Mouse (Mus musculus): ENCODE measurements around the gene Adarb2.

Adarb2 gene

DNA sequence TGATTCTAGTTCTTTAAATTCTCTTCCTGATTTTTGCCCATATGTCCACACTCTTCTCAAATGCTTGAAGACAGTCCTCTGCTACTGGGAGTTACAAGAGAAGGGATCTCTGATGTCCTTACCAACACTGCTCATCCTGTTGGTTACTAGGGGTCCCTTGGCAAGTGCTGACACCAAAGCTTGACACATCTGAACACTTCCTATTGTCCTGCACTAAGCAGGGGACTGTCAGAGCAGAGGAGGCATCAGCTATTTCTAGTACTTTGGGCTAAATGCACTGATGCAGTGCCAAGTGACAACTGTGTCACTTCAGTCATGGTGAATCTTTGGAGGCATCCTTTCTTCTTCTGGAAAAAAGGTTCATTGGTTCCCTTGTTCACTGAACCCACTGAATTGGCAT is 150.3 kb downstream of the Adarb2 start:
- ChIA-PET POLR2A (no interaction called here), CTCF (no interaction called here)

GRCm38 (mm10) chr13:8365523-8365922 is 162.9 kb downstream of the Adarb2 start:
- ChIA-PET CTCF (interaction anchor here in 1 of 4 experiments (0.6 kb wide), 1 partner anchor 338 kb away, joined by 3 read pairs; no protein-coding TSS in a partner anchor), POLR2A (no interaction called here)

DNA sequence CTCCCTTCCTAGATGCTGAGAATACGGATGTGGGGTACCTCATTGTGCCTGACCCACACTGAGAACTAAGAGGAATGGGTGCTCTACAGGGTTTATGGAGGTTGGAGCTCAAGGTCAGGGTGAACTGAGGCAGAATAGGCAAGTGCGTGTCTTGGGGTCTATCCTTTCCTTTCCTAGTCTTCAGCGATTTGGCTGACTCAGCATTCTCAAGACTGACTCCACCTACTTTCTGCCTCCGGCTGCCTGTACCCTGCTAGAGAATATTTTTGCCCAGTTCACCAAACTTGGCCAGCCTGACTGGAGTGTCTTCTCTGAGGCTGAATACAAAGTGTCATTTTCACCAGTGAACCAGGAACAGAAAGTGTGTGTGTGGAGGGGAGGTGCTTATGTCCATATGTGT is 163.4 kb downstream of the Adarb2 start:
- ChIA-PET POLR2A (no interaction called here), CTCF (interaction anchor here in 1 of 4 experiments (0.6 kb wide), 1 partner anchor 338 kb away, joined by 3 read pairs; no protein-coding TSS in a partner anchor)

DNA sequence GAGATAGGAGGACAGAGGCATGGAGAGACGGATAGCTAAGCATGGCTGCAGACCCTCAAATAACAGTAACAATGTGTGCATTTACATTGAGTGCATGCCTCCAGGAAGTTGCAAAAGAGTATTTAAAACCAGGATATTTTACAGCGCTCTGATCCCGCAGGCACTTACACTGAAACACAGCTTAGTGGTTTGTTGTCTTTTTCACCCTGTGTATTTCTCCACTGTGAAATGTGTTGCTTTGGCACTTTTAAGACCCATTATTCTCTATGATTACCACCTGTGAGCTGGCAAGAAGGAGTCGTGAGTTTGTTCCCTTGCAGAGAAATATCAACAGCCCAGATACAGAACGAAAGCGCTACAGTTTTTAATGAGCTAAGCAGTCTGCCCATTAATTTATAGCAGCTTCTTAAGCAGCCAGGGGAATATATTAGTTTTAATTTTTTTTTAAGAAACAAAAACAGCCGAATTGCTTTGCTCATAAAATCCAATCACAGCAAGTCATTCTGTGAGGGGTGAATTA is 167.3 kb downstream of the Adarb2 start:
- ChIA-PET CTCF (interaction anchor here in 1 of 4 experiments (0.6 kb wide), 1 partner anchor 90 kb away, joined by 3 read pairs; no protein-coding TSS in a partner anchor), POLR2A (no interaction called here)

GRCm38 (mm10) chr13:8388541-8388940 is 185.9 kb downstream of the Adarb2 start:
- ChIA-PET POLR2A (no interaction called here), CTCF (no interaction called here)

DNA sequence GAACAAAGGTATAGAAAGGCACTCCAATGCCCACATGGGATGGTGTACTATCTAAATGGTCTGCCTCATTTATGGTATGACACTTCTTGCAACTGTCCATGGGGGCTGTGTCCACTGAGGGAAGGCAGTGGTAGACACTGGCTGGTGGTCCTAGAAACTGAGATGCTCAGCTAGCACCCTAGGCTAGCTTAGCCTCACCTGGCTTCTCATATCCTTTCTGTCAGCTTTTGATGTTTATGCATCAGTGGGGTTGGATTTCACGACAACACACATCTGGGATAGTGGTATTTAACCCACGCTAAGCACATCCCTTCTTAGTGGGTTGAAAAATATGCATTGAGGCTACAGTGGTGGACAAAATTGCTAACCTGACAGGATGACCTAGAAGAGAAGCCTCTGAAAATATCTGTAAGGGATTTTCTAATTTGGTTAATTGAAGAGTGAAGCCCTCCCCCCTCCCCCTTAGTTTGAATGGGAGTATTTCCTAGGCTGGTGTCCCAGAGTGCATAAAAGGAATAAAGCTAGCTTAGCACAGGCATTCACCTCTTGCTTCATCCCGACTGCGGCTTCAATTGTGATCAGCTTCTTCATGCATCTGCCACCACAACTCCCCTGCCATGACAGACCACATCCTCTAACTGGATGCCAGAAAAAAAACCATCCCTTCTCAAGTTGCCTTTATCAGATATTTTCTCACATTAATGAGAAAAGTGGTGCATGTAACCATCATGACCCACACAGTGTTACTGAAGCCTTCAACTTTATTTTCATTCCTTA is 197.8 kb downstream of the Adarb2 start:
- ChIA-PET CTCF (interaction anchor here in 1 of 4 experiments (0.6 kb wide), 1 partner anchor 13 kb away, joined by 3 read pairs; no protein-coding TSS in a partner anchor), POLR2A (interaction anchor here in 1 of 4 experiments (0.9 kb wide), 1 partner anchor 9 kb away, joined by 4 read pairs; no protein-coding TSS in a partner anchor)

GRCm38 (mm10) chr13:8402324-8402873 is 199.7 kb downstream of the Adarb2 start:
- POLR2A ChIA-PET: no interaction called here

GRCm38 (mm10) chr13:8406020-8406419 is 203.4 kb downstream of the Adarb2 start:
- ChIA-PET POLR2A (no interaction called here), CTCF (no interaction called here)

More at GRCm38 (mm10) chr13:8402324-8402873, 199.7 kb downstream of the Adarb2 start:
- CTCF ChIA-PET: no interaction called here

DNA sequence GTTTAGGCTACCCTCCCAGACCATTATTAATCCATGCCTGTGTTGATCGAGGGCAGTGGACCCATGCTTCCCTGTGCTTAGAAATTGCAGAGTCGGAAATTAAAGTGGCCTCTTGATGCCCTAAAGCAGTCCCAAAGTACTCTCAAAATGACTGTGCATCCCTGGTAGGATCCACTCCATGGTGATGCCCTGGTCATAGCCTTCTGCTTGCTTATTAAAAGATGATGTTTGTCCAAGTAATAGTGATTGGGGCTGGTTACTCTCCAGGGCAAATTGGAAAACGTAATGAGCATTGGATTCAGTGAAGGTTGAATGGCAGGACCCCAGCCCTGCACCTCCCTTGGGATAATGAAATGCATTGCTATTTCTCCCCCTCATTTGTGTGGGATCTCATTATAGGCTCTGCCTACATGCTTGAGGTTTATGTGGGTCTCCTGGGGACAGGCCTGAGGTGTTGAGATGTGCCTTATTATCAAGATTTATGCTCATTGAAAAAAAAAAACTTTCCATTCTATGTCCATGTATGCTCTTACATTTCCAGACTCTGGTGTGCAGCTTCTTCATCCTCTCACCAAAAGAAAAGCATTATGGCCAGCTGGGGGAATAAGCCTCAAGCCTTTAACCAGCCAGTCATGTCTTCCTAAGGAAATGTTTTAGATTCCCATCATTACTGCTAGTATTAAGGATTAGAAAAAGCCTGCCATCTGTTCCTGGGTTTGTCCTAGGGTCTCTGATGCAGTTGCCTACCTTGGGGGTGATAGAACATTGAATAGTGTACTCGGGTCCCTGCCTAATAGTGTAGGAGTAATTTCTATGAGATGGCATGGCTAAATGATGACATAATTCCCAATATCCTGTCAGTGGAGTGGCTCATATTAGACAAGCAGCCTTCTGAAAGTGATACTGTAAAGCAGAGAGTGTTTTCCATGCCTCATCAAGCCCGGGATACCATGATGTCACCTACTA is 208.0 kb downstream of the Adarb2 start:
- ChIA-PET POLR2A (no interaction called here), CTCF (no interaction called here)

DNA sequence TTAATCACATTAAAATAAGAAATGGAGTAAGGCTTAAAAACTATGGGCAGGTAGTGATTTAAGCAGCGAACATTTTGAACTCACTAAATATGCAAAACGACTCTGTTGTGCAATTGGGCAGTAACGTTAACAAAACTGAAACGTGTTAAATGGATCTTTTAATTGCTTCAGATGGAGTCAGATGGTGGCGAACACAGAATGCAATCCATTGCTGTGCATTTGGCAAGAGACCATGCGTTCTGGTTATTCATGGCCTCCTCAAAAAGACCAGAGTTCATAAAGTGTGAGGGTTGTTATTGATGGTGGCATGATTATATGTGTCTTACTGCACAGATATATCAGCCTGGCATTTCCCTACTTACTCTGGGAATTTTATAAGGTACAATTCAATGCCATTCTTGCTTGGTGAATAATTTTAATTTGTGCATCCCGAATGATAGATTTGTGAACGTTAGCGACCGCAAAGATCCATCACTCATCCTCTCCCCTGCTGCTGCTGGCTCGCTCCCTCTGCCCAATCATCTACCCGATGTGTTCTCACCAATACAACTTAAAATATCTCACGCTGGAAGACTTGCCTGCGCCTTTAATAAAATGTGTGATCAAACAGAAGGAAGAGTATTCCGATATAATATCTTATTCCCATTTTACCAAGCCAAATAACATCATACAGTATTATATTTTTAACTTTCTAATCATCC is 221.5 kb downstream of the Adarb2 start:
- POLR2A ChIA-PET: no interaction called here
- CTCF ChIA-PET: no interaction called here

DNA sequence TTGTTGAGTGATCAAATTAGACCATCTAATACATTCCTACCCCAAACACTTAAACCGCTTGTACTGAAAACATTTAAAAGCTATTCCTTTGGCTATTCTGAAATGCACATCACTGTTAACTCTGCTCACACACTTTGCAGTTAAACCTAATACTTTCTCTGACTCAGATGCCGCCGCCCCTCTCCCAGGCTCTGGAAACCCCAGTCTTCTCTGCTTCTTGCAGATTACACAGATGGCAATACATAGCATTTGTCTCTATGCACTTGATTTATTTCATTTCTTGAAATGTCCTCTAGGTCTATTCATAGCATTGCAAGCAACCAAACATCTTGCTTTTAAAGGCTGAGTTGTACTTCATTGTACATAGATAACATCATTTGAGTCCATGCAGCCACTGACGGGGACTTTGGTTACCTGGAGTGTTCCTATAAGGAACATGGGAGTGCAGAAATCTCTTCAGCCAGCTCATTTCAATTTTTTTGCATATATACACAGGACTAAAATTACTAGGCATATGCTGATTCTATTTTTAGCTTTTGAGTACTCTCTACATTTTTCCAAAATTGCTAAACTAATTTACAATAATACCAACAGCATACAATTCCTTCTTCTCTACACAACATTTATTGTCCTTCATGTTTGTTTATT is 236.6 kb downstream of the Adarb2 start:
- CTCF ChIA-PET: no interaction called here
- POLR2A ChIA-PET: no interaction called here

DNA sequence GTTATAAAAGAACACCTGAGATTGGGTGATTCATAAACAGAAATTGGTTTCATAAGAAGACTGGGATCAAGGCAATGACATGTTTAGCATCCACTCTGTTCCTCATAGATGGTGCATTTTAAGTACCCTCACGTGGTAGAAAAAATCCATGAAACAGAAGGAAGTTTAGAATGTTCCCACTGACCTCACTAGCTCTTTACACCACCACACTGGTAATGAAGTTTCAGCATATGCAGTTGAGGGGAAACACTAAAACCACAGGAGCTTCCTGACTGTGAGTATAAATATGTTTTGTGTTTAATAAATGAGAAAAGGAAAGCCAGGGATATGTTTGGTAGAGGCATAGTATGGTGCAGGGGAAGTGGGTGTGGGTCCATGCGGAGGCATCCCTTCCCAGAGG is 242.7 kb downstream of the Adarb2 start:
- ChIA-PET POLR2A (interaction anchor here in 1 of 4 experiments (1.1 kb wide), 1 partner anchor 35 kb away, joined by 5 read pairs; no protein-coding TSS in a partner anchor), CTCF (no interaction called here)

GRCm38 (mm10) chr13:8448192-8448879 is 245.7 kb downstream of the Adarb2 start:
- POLR2A ChIA-PET: no interaction called here
- CTCF ChIA-PET: interaction anchor here in 1 of 4 experiments (0.6 kb wide), 1 partner anchor 39 kb away, joined by 4 read pairs; no protein-coding TSS in a partner anchor

GRCm38 (mm10) chr13:8451581-8451980 is 248.9 kb downstream of the Adarb2 start:
- CTCF ChIA-PET: no interaction called here
- POLR2A ChIA-PET: no interaction called here

DNA sequence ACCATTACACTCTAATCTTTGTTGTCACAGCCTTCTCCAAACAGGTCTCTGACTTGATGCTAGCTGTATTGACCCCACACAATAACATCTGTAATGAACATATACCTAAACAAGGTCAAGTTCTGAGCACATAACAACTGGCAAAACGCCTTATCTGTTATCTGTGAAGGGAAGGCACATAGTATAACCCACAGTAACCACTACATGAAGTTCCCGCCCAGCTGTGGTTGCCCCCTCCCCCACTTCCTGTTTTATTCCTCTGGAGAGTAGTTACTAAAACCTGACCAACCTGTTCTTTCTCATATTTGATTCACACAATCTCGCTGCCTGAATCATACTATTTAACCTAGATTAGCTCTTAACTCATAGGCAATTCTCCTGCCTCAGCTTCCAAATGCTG is 254.2 kb downstream of the Adarb2 start:
- POLR2A ChIA-PET: no interaction called here

GRCm38 (mm10) chr13:8457831-8458230 is 255.2 kb downstream of the Adarb2 start:
- CTCF ChIA-PET: no interaction called here

More for the DNA sequence above, 254.2 kb downstream of the Adarb2 start:
- CTCF ChIA-PET: no interaction called here

GRCm38 (mm10) chr13:8467591-8468366 is 265.1 kb downstream of the Adarb2 start:
- ChIA-PET CTCF (interaction anchor here in 1 of 4 experiments (0.7 kb wide), 1 partner anchor 275 kb away, joined by 5 read pairs; no protein-coding TSS in a partner anchor), POLR2A (interaction anchor here in 2 of 4 experiments (0.5 to 1.2 kb wide), 2 partner anchors 11 to 14 kb away, joined by 3 read pairs; no protein-coding TSS in a partner anchor)

More at GRCm38 (mm10) chr13:8457831-8458230, 255.2 kb downstream of the Adarb2 start:
- POLR2A ChIA-PET: no interaction called here

All from embryonic stem cell, embryonic (primary cell).